8 mouse cellular contexts compared by ENCODE assay signal in genomic region chr7:130692943-130693799, GRCm38 (mm10).
DNase-seq lines count a peak whose midpoint lies in the region; ATAC-seq and TF ChIP-seq lines count a peak whose summit lies in the region.

No protein-coding gene starts in this region.

- H3K4me3 ChIP-seq in spleen, adult 2 months (ENCODE audit: extremely low read depth, insufficient read depth, insufficient read length), result peak overlapping the region; percentile 49; the same call in 1 of the 2 replicates
- peak overlapping the region; percentile 63 for H3K4me3 ChIP-seq in neural tube, embryonic 14.5 days (ENCODE audit: low read depth, low read length)

- H3K9ac ChIP-seq in neural tube, embryonic 14.5 days (replicated peaks; ENCODE audit: low read depth, low read length), result peak overlapping the region; percentile 86

- H3K36me3 ChIP-seq in spleen, adult 2 months (ENCODE audit: control insufficient read depth, insufficient read depth, low read length), result no peaks in the 10 kb centered on the region
- no peaks in the 10 kb centered on the region for H3K36me3 ChIP-seq in neural tube, embryonic 14.5 days (ENCODE audit: control insufficient read depth, insufficient read depth, low read length)

- peak; percentile 48 to 51; a peak in 3 of 4 replicates for ATAC-seq in hematopoietic stem cell, adult 5-6 weeks (replicated peaks in 1 of 2; ENCODE audit: insufficient read depth in 1 of 2, low FRiP score in 2 of 2, low TSS enrichment in 1 of 2, low read depth in 1 of 2, poor library complexity in 2 of 2, severe bottlenecking in 2 of 2)
- peak; percentile 74 for ATAC-seq in neural tube, embryonic 14.5 days (ENCODE audit: low read depth)

- no peak for TF ChIP-seq POLR2A in spleen, adult 2 months (IDR thresholded peaks at IDR 0.05; ENCODE audit: low read depth, low read length)

- no peak for DNase-seq in spleen, adult 2 months (ENCODE audit: low read depth in 1 of 2, low spot score in 2 of 2)
- DNase-seq in spleen, adult 18-20 months, result no peak
- peak; percentile 74 for DNase-seq in embryo, embryonic 11 days
- peak; percentile 58 to 70 for DNase-seq in left cerebral cortex, postnatal 25 days (ENCODE audit: low spot score in 2 of 2)
- no peak for DNase-seq in gastrocnemius, postnatal 10 days
- DNase-seq in gastrocnemius, postnatal 25 days, result no peak

- no peaks in the 10 kb centered on the region for H3K9me3 ChIP-seq in neural tube, embryonic 14.5 days (ENCODE audit: control insufficient read depth, low read length)

- H3K27ac ChIP-seq in spleen, adult 2 months (ENCODE audit: insufficient read depth, low read length), result no peak overlapping the region
- H3K27ac ChIP-seq in neural tube, embryonic 14.5 days (ENCODE audit: low read depth, low read length), result peak overlapping the region; percentile 95

- H3K4me2 ChIP-seq in neural tube, embryonic 14.5 days (ENCODE audit: low read depth, low read length), result peak overlapping the region; percentile 49

- no peak for TF ChIP-seq CTCF in spleen, adult 2 months (IDR thresholded peaks at IDR 0.05; ENCODE audit: extremely low read depth, insufficient read depth, insufficient read length, insufficient replicate concordance)

- H3K27me3 ChIP-seq in spleen, adult 2 months (ENCODE audit: control insufficient read depth, insufficient read depth, low read length), result peaks cover 4% of the 10 kb centered on the region; the same call in 1 of the 2 replicates
- no peaks in the 10 kb centered on the region for H3K27me3 ChIP-seq in neural tube, embryonic 14.5 days (ENCODE audit: control insufficient read depth, insufficient read depth, low read length)

- WGBS in spleen, adult 2 months, result 53% methylated on average over 19 of the region's 19 CpGs
- WGBS in neural tube, embryonic 14.5 days, result 1% methylated on average over 19 of the region's 19 CpGs

- intact Hi-C loops in left cerebral cortex, postnatal 25 days (cut with DNase I), result loop anchor here (5.0 kb wide), 2 partner anchors 64 to 91 kb away; no protein-coding TSS in a partner anchor

- no peaks in the 10 kb centered on the region; the same call in 1 of the 2 replicates for H3K4me1 ChIP-seq in spleen, adult 2 months (ENCODE audit: control insufficient read depth, insufficient read depth, insufficient read length)
- H3K4me1 ChIP-seq in neural tube, embryonic 14.5 days (ENCODE audit: control insufficient read depth, insufficient read depth, low read length), result peaks cover 35% of the 10 kb centered on the region

Comparison
In these comparisons a context has a peak if more than half of its experiments do, and no peak if none do; other contexts are left out.
1. DNase-seq: peak in embryo, embryonic 11 days (single experiment) and left cerebral cortex, postnatal 25 days (2 of 2); none in spleen, adult 2 months (0 of 2), spleen, adult 18-20 months (0 of 2), gastrocnemius, postnatal 10 days (single experiment) and gastrocnemius, postnatal 25 days (single experiment).